Mouse (Mus musculus) CD4-positive, CD25-positive, alpha-beta regulatory T cell, adult 4 months (primary cell): ENCODE measurements around the gene Ppp1r9a. TPM values are rescaled to one million over a fixed set of nuclear protein-coding genes. Genes with fewer than 3 reads are reported as not detected.

Experiments
- ATAC-seq: one replicate; pipeline ENCODE4 v1.8.0; 2017
- polyA plus RNA-seq, 2 experiments: library from polyadenylated mRNA; unstranded; fragments of 100-300 nt; shearing (Covaris generic); gene quantifications; one replicate each; pipeline ENCODE4 v1.2.1; 2017

Ppp1r9a gene
- polyA plus RNA-seq, 2 experiments from 2014 or later, result 0.04 TPM; not detected in 1

DNA sequence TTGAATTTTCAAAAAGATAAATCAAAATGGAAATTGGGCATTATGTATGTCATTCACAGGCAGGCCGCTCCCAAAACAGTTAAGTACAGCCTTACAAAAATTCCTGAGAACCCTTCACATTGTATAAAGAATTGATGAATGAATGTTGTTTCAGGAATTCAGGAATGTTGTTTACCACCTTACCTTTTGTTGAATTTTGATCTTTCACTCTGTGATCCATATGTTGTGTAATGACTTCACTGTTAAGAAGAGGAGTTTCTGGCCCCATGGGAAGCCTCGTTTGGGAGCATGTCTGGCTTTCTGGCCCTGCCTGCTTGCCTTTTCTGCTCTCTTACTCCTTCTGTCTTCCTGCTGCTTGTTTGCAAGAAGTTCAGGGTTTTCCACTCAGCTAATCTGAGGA lies 105.4 kb downstream of the Ppp1r9a start:
- ATAC-seq, result no peak

DNA sequence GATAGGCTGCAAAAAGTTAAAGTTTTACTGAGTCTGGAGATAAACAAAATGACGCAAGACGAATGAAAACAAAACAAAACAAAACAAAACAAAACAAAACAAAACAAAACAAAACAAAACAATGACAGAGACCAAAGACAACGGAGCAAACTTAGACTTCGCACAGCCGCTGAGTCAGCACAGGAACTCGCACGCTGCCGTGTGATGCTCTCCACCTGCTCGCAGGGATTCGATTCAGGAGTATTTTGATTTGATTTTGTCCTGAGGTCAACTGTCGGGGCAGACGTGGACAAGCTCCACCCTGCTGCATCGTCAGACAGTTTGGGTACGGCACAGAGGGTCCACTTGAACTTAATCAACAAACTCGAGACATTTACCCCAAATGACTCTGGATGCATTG lies 105.9 kb downstream of the Ppp1r9a start:
- no peak for ATAC-seq

DNA sequence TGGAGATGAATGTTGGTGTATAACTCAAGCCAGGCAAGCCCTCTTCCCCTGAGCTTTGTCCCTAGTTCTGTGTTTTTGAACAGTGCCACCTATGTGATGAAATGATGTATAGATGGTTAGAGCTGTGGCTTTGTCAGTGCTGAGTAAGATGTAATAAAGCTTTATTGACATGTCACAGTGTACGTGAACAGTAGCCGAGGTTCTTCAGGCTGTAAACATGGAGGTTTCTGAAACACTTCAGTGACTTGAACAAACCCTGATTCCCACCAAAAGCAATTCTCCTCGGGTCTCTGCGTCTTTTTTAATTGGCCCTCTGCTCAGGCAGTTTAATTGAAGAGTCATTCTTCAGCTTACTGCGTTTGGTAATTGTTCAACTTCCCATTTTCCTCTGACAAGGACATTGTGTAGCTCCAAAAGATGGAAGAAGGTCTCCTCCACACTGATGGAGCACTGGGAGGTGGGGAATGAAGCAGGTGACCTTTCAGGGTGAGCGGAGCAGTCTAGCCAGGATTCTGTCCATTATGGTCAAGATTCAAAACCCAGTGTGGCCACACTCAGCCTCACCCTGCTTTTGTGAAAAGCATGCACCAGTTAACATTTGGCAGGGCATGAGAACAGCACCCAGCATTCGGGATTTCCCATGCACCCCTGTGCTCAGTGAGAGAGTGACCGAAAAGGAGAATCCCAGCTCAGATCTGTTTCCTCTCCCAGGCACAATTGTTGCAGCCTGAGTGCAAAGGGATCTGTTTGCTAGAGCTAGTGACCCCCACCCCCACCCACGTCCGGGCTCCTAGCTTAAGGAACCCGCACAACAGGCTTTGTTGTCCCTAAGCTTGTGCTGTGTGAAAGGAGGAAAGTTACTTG lies 108.1 kb downstream of the Ppp1r9a start:
- no peak for ATAC-seq

DNA sequence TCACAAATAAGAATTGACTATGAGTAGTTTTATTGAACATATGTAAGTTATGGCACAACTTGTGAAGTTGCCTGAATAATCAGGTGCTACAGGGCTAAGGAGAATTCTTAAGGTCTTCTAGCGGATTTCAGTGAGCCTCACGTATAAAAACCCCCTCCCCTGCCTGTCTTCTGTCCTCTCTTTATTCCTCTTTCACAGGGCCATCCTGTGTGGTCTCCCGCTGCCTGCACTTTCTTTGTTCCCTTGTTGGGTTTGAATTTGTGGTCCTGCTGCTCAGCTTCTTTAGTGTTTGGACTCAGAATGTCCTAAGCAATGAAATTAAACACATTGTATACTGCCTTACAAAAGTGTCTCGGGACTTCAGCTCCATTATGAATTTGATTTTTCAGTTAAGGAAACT lies 110.1 kb downstream of the Ppp1r9a start:
- ATAC-seq, result no peak

DNA sequence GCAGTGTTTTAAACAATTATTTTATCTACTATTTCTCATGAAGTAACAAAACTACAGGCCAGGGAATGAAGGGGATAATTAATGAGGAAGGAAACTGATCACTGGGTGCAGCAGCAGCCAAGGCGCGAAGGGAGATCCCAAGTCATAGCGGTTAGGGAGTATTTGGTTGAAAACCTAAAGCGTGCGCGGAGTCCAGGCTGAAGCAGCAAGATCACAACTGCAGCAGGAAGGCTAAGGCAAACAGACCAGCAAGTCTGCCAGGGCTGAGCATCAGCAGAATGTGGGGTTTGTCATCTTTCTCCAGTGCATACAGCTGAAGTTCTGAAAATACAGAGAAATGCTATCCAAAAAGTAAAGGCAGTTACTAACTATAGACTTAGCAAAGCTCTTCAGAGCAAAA lies 111.8 kb downstream of the Ppp1r9a start:
- no peak for ATAC-seq

DNA sequence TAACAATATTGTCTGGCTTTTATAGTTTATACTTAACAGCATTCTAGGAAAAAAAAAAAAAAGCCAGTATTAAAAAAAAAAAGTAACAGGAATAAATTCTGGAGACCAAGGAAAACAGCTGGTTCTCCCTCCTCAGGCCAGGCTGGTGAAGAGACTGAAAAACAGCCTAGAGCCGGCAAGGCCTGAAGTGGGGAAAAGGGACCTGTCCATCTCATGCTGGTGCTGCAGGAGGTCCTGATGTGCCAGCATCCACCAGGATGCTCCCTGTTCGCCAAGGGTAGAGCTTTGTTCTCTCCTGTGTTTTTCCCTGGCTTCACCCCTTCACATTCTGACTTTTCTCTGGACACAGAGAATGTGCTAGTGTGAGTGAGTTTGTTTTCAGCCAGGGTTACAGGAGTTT lies 112.5 kb downstream of the Ppp1r9a start:
- no peak for ATAC-seq

DNA sequence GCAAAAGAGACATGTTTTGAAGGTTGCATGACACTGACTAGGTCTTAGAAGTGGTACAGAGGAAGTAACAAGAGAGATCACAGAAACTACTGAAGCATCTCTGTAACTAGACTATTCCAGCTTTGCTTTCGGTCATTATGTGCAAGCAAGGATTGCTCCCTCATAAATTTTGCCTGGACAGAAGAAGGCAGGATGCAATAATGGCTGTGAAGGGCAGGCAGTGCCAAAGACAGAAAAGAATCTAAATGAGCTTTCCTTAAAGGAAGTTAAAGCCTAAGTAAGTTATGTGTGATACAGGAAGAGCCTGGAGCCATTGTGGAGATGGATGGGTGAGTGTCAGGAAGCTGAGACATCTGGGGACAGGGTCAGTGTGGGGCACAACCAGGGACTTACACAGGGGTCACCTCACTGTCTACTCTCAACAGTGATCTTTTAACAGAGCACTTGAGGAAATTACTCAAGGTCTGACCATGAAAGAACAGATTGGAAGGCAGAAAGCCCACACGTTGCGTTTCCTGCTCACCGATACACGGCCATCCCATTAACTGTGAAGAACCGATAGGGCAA lies 115.3 kb downstream of the Ppp1r9a start:
- no peak for ATAC-seq

DNA sequence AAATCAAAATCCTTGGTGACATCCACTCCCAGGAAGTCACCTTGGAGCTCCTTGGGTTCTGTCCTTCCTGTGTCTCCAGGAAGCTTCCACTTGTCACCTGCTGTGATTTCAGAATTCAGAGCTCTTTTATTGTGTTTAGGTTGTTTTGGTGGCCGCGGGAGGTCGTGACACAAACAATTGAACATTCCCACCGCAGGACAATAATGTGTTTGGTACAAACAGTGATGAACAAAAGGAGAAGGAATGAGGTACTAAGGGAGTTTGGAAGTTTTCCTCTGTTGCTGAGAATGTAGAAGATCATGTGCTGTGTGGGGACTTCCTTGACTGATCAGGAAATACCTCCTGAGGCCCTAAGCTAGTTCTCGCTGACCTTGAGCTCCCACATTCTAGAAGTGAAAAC lies 116.5 kb downstream of the Ppp1r9a start:
- ATAC-seq, result no peak

DNA sequence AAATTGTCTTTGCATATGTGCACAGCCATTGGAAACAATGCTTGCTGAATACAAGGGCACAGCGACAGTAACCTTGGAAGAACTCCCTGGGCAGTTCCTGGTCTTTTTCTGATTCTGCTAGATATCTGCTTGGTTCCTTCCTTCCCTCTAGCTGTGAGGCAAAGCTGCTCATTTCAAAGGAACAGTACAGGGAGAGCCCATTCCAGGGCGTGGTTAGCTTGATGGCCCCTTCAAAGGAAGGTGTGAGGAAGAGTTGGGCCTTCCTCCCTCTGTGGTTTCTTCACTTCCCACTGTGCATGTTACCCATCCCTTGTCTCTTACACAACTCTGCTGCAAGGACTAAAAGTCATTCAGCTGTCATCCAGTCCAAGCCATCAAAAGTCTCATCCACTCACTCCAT lies 117.3 kb downstream of the Ppp1r9a start:
- ATAC-seq, result no peak

DNA sequence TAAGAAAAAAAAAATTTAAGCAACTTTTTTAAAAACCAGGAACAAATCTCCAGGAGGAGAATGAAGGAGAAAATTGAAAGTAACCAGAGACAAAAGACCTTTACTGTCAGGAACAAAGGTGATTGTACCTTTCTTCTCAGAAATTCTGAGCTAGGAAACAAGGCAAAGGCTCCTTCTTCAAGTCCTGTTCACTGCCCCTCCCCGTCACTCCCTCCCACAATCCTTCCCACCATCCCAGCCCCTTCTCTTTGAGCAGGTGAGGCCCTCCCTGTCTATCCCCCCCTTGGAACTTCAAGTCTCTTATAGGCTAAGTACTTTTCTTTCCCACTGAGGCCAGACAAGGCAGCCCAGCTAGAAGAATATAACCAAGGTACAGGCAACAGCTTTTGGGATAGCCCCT lies 117.8 kb downstream of the Ppp1r9a start:
- no peak for ATAC-seq

DNA sequence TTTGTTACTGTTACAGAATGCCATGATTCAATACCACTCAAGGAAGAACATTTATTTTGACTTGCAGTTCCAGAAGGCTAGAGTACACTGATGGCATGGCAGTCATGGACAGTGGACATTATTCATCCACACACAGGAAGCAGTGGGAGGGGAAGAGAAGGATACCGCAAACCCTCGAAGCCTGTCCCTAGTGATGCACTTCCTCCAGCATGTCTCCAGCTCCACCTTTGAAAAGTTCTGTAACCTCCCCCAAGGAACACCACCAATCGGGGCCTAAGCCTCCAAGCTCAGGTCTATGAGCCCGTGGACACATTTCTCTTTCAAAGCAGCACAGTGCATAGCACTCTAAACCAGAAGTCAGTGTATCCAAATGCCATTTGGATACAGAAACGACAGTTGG lies 120.0 kb downstream of the Ppp1r9a start:
- no peak for ATAC-seq

DNA sequence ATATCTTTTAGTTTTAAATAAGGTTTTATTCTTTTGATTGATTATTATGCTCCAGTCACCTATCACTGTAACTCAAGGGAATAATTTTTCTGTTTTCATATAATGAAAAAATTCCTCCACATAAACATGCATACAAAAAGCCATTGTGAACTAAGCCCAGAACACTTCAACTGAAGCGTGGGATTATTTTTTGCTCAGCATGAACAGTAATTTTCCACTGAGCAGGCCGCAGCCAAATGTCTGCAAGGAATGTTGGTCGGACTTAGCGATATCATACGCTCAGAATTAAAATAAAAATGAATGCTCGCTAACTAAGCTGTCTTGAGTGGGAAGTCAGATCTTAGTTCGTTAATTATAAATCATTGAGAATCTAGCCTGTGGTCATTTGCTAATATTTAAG lies 122.2 kb downstream of the Ppp1r9a start:
- ATAC-seq, result no peak

DNA sequence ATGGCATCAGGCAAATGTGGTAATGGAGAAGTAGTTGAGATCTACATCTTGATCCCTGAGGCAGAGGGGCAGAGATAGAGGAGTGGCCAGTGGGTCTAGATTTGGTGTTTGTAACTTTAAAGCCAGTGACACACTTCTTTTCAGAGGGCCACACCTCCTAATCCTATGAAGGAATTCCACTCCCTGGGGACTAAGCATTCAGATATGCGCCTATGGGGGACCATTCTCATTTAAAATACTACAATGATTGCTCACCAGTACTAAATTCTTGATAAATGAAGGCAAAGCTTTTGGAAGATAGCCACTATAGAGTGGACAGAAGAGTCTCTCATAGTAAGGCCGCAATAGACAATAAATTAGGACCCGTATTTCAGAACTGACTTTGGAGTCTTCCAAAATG lies 124.1 kb downstream of the Ppp1r9a start:
- ATAC-seq, result no peak

DNA sequence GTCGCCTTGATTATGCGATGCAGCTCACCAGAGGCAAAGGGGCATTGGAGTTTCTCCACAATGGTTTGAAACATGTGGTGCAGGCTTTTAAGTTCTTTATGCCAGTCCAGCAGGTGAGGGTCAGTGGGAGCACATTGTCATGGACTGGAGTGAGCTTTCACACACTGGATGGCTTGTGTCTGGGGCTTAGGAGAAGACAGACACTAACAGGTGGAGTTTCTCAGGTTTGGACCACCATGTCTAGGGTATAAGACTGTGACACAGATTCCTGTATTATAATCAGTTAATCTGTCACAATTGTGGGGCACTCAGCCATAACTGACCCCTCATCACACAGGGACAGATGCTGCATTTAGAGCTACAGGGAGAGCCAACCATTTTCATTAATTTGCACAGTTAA lies 124.5 kb downstream of the Ppp1r9a start:
- no peak for ATAC-seq

DNA sequence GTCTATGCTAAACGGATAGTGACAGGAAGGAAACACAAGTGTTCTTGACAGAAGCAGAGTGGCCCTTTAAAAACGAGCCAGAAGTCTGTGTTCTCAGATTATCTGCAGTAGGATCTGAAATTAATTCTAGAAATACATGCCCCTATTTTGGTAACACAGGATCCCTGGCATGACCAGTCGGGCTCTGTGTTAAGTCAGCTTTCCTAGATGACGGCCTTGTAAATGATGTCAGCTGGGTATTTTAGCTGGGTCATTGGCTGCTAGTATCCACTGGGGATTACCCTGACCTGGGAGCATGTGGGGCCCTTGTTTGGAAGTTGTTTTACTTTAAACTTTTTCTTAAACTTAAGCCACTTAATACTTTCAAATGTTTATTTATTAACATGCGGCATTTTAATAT lies 125.1 kb downstream of the Ppp1r9a start:
- no peak for ATAC-seq

DNA sequence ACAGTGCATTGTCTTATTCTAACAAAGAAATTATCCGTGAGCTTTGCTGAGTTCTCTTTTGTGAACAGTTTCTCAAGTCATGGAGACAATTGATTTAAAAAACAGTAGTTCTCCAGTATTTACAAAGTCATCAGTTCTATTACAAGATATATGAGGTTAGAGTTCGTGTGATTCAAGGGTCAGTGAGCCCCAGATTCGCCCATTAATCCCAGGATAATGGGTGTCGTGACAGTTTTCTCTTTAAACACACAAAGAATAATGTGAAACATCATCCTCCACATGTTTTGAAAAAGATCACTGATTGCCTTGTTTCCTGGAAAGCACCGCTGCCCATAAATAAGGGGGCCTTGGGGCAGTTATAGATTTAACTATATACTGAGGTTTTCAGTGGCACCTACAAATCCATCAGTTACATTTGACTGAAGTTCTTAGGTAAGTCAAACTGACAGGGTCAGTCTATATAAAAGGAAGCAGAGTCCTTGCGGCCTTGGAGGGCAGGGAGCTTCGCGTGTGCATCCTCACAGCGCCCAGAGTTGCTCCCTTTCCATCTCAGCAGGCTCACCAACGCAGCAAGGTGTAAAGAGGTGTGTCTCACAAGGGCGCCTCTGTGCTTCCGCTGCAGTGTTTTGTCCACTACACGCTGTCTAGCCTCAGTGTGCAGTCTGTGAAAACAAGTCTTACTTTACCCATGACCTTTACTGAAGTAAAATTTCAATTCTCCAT lies 126.6 kb downstream of the Ppp1r9a start:
- ATAC-seq, result no peak

DNA sequence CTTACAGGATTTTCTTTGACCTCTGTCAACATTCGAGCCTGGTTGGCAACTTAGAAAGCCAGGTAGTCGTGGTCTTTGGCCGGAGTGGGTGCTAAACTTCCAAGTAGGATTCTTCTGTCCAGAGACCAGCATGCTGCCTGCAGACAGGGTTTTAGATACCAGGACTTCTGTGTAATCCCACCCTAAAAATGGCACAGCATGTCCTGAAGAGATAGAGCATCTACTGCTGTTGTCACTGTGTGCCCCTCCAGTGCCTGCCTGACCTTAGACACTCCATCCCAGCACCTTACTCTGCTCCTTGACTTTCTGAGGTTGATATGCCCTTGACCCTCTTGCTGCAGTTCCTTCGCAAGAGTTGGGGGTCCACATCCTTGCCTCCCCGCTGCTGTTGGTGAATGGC lies 127.2 kb downstream of the Ppp1r9a start:
- ATAC-seq, result no peak

DNA sequence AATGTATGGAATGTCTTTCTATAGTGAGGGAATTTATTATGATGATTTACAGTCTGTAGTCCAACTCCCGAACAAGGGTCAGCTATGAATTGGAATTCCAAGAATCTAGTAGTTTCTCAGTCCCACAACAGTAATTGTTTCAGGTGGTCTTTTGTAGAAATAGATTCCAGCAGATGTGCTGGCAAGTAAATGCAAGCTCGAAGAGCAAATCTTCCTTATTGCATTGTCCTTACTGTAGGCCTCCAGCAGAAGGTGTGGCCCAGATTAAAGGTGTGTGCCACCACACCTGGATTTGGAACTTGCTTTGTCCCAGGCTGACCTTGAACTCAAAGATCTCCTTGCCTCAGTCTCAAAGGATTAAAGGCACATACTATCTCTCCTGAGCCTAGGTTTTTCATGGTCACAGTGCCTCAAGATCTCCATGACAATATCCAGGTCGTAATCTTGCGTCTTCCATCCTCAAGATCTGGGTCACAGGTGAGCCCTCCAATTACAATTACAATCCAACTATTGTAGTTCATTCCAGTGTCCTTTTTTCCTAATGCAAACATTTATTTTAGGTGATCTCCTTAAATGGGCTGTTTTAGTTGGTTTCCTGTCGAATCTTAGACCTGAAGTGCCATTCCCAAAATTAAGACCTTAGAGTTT lies 130.4 kb downstream of the Ppp1r9a start:
- ATAC-seq, result no peak

DNA sequence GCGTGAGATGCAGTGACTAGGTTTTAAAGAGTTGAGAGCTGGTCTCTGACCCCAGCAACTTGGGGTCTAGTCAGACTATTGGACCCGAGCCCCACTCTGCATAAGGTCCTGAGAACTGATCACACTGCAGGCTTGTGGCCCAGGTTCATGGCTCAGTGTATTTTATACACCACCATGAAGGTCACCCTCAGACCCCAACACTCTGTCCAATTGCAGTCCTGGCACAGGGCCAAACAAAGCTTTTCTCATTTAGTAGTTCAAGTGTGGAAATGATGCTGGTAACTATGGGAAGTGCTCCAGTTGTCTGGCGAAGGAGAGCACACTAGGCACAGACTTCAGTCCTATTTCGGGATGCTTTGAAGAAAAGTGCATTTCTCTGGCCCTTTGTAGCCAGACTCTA lies 134.5 kb downstream of the Ppp1r9a start:
- no peak for ATAC-seq

DNA sequence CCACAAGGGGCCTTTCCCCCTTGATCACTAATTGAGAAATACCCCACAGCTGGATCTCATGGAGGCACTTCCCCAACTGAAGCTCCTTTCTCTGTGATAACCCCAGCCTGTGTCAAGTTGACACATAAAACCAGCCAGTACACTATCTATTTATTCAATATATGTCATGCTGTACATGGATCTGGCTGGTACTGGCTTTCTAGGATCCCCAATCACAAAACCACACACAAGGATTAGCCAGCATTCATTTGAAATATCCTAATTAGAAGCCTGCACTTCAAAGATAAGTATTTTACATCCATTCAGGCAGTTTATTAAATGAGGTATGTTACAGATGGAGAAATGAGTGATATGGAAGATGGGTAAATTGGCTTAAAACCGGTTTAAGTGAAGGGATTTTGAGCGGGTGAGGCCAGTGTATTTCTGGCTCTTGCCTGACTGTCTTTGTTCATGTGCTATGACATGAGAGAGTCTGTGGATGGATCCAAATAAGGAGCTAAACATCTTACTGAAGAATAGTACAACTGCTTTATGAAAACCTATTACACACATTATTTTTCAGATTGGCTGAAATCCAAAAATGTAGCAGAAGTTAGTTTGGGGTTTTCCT lies 135.5 kb downstream of the Ppp1r9a start:
- no peak for ATAC-seq

DNA sequence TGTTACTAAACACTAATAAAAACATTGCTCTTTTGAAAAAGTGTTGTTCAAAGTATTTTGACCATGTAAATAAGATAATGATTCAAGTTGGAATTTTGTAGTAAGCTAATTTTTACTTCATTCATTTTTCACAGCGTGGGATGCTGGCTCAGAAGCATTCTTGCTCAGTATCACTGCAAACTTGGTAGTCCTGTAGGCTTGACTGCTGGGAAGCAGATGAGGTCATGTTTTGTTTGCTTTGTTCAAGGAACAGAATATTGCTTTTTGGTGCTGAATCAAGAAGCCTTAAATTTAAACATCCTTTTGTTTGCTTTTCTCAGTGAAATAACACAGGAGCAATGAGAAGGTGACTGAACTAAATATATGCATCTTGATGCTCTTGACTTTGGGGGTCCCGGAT lies 136.6 kb downstream of the Ppp1r9a start:
- ATAC-seq, result no peak

DNA sequence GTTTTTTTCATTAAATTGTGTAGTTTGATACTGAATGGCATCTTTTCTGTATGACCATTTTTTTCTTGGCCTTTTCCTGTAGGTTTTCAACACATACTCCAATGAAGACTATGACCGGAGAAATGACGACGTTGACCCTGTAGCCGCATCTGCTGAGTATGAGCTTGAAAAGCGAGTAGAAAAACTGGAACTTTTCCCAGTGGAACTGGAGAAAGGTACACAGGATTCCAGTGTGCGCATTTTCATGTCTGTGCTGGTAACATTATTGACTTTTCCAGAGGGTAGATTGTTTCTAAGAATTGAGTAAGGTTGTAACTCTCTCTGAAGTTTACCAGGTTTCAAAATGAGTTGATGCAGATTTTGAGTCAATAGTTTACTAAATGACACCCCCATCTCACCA lies 143.1 kb downstream of the Ppp1r9a start:
- ATAC-seq, result no peak

DNA sequence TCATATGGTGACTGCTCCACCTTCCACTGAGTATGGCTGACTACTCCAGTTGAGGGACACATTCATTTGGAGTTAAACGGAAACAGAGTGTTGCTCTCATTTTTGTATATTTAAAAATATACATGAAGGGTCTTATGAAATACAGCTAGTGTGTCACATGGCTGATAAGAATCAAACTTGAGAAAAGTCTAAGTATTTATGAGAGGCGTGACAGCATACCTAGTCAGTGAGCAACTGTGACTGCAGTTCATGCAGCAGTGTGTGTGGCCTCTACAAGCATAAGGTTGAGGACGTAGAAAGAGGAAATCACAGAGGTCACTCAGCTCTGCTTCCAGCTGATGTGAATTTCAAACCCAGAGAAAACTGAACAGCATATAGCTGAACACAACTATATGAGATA lies 145.3 kb downstream of the Ppp1r9a start:
- no peak for ATAC-seq
